ENCODE assay signal across 7 mouse cellular contexts in genomic region chr16:23980991-23981720, GRCm38 (mm10). TPM values are rescaled to one million over a fixed set of nuclear protein-coding genes. Genes with fewer than 3 reads are reported as not detected.
DNase-seq lines count a peak whose midpoint lies in the region; TF ChIP-seq lines count a peak whose summit lies in the region.

No protein-coding gene starts in this region.

- H3K4me3 ChIP-seq in heart, adult 2 months, result peak overlapping the region; percentile 52
- peak overlapping the region; percentile 34 for H3K4me3 ChIP-seq in kidney, adult 2 months (ENCODE audit: insufficient read depth, low read depth, low read length)

- DNase-seq in ZHBTc4 (ENCODE audit: low read depth, low spot score), result peak; percentile 17
- peak; percentile 54 to 58 for DNase-seq in cerebellum, adult 18-20 months
- DNase-seq in heart, adult 2 months, result peak; percentile 51 to 69
- DNase-seq in kidney, adult 2 months, result peak; percentile 79
- DNase-seq in lung, postnatal 36 days, result peak; percentile 54
- DNase-seq in gastrocnemius, adult 18-20 months (ENCODE audit: low spot score), result no peak
- no peak for DNase-seq in right cerebral cortex, postnatal 4 days

- TF ChIP-seq POLR2A in heart, adult 2 months (IDR thresholded peaks at IDR 0.05; ENCODE audit: insufficient read depth, low read depth, low read length), result no peak
- no peak for TF ChIP-seq POLR2A in kidney, adult 2 months (IDR thresholded peaks at IDR 0.05; ENCODE audit: low read depth, low read length)

- H3K27me3 ChIP-seq in heart, adult 2 months (ENCODE audit: control insufficient read depth, insufficient read depth, low read length), result no peaks in the 10 kb centered on the region
- no peaks in the 10 kb centered on the region for H3K27me3 ChIP-seq in kidney, adult 2 months (replicated peaks; ENCODE audit: control insufficient read depth, insufficient read depth, low read length)

- intact Hi-C loops in heart, adult 2 months (cut with DNase I), result loop anchor here (5.0 to 10.0 kb wide), 3 partner anchors 584 to 994 kb away; no protein-coding TSS in a partner anchor

- H3K36me3 ChIP-seq in heart, adult 2 months (ENCODE audit: control insufficient read depth, insufficient read depth, low read length), result no peaks in the 10 kb centered on the region; the same call in 1 of the 2 replicates
- peaks cover 4% of the 10 kb centered on the region; the same call in 1 of the 2 replicates for H3K36me3 ChIP-seq in kidney, adult 2 months (ENCODE audit: control insufficient read depth, insufficient read depth, low read length)

- no peak for TF ChIP-seq EP300 in heart, adult 2 months (IDR thresholded peaks at IDR 0.05; ENCODE audit: insufficient read depth, low read depth, low read length)

- peak overlapping the region; percentile 62 for H3K9ac ChIP-seq in heart, adult 2 months (ENCODE audit: low read depth, low read length)

- H3K4me1 ChIP-seq in heart, adult 2 months (ENCODE audit: control insufficient read depth, insufficient read depth, low read length), result peaks cover 7% of the 10 kb centered on the region
- peaks cover 23% of the 10 kb centered on the region; the same call in 1 of the 2 replicates for H3K4me1 ChIP-seq in kidney, adult 2 months (ENCODE audit: control insufficient read depth, insufficient read depth, low read length)

- 4% methylated on average over 32 of the region's 32 CpGs for WGBS in heart, adult 2 months
- WGBS in kidney, adult 2 months, result 11% methylated on average over 32 of the region's 32 CpGs

- no peak for TF ChIP-seq CTCF in heart, adult 2 months (IDR thresholded peaks at IDR 0.05)
- no peak for TF ChIP-seq CTCF in kidney, adult 2 months (conservative IDR thresholded peaks at IDR 0.05; ENCODE audit: insufficient read depth, insufficient read length, low read depth, low read length)

- H3K79me2 ChIP-seq in heart, adult 2 months (replicated peaks; ENCODE audit: control insufficient read depth, insufficient read depth, low read length), result no peaks in the 10 kb centered on the region

- peak overlapping the region; percentile 99 for H3K27ac ChIP-seq in heart, adult 2 months
- peak overlapping the region; percentile 24 for H3K27ac ChIP-seq in kidney, adult 2 months (ENCODE audit: insufficient read depth, low read depth, low read length)

RNA-seq across cellular contexts. Expression of gene Gm37419, which starts 7.1 kb away (rescaled TPM):
- not detected for total RNA-seq in heart, adult 2 months (2021)
- polyA plus RNA-seq in heart, adult 2 months (2012; rRNA removed), result not detected in 2 replicates
- not detected in 2 replicates for polyA plus RNA-seq in kidney, adult 2 months (2012; rRNA removed)
- not detected for total RNA-seq in gastrocnemius, adult 18-20 months (2021)

RNA-seq across cellular contexts. Expression of gene Bcl6, which starts 7.5 kb away (rescaled TPM):
- 10 to 100 TPM; 15.4 to 21.7 TPM for total RNA-seq in heart, adult 2 months (2021)
- 16.5 and 17.8 TPM in 2 replicates for polyA plus RNA-seq in heart, adult 2 months (2012; rRNA removed)
- 11.7 and 13.0 TPM in 2 replicates for polyA plus RNA-seq in kidney, adult 2 months (2012; rRNA removed)
- total RNA-seq in gastrocnemius, adult 18-20 months (2021), result 10 to 100 TPM; 50.6 to 61.2 TPM

RNA-seq across cellular contexts. Expression of gene Rtp2, which starts 49.0 kb away (rescaled TPM):
- not detected for total RNA-seq in heart, adult 2 months (2021)
- not detected in 2 replicates for polyA plus RNA-seq in heart, adult 2 months (2012; rRNA removed)
- polyA plus RNA-seq in kidney, adult 2 months (2012; rRNA removed), result not detected in 2 replicates
- not detected for total RNA-seq in gastrocnemius, adult 18-20 months (2021)

Comparison
In these comparisons a context has a peak if more than half of its experiments do, and no peak if none do; other contexts are left out.
1. DNase-seq: peak in ZHBTc4 (single experiment), cerebellum, adult 18-20 months (2 of 2), heart, adult 2 months (2 of 2), kidney, adult 2 months (single experiment) and lung, postnatal 36 days (single experiment); none in gastrocnemius, adult 18-20 months (single experiment) and right cerebral cortex, postnatal 4 days (single experiment).